Mouse (Mus musculus): ENCODE measurements around the gene Rcsd1.

DNA sequence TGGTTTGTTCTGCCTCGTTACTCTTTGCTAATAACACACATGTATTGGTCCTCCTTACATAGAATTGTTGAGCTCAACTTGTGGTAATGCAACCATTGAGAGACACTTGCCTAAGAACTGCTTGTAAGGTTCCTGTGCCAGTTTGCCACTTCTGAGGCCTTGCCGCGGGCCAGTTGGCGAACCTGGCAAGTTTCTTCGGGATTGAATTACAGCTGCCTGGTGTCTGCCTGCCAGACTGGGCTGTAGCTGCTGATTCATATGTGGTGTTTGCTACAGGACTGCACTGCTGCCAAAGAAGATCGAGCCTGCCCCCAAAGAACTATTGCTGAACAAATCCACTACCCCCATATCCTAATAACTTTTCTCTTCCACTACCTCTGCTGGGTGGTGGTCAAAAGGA, 44.6 kb upstream of the Rcsd1 start:
- no peak for TF ChIP-seq POLR2A (IDR thresholded peaks at IDR 0.05; ENCODE audit: insufficient read length, low read depth)
- TF ChIP-seq MYOG (IDR thresholded peaks at IDR 0.05; ENCODE audit: control insufficient read depth in 1 of 3, insufficient read depth in 1 of 3, insufficient read length in 2 of 3, low read depth in 2 of 3) = peak in 1 of 3 experiments; percentile 27
- TF ChIP-seq POLR2AphosphoS2 (IDR thresholded peaks at IDR 0.05; ENCODE audit: insufficient read length, low read depth) = no peak
- TF ChIP-seq MAX (IDR thresholded peaks at IDR 0.05; ENCODE audit: low read depth) = no peak
- TF ChIP-seq MYOD1 (IDR thresholded peaks at IDR 0.05; ENCODE audit: control insufficient read depth in 1 of 3, insufficient read length in 2 of 3, low read depth in 2 of 3) = peak in 1 of 3 experiments; percentile 27
- TF ChIP-seq TCF12 (IDR thresholded peaks at IDR 0.05; ENCODE audit: insufficient read depth, poor library complexity, severe bottlenecking) = no peak
- TF ChIP-seq CEBPB (IDR thresholded peaks at IDR 0.05; ENCODE audit: insufficient read depth, poor library complexity, severe bottlenecking) = no peak

Data from myocyte (in vitro differentiated cells).